Mouse (Mus musculus) midbrain, embryonic 14.5 days (tissue): ENCODE results near the gene Pcx. TPM values are rescaled to one million over a fixed set of nuclear protein-coding genes. Genes with fewer than 3 reads are reported as not detected.

Source experiments
- ATAC-seq: fragments of 200-750 bp; cut with Nextera tagmentation; 2 replicates; pipeline ENCODE4 v1.8.0; 2017; ENCODE audit warnings: moderate number of reproducible peaks, moderate library complexity; ENCODE audit not compliant: low FRiP score, low TSS enrichment
- DNase-seq: peaks from one replicate; pipeline ENCODE4 v3.0.0-alpha.2; 2015
- H3K27ac ChIP-seq: fragments of 300-500 bp; sonication (generic); replicated peaks from 2 replicates; pipeline ENCODE4 v1.5.1; 2014; ENCODE audit warnings: mild to moderate bottlenecking, low read depth, low read length, moderate library complexity
- H3K27me3 ChIP-seq: fragments of 300-500 bp; sonication (generic); 2 replicates; pipeline ENCODE4 v1.6.1; 2014; ENCODE audit warnings: low read length, control low read depth, mixed read lengths; ENCODE audit not compliant: control insufficient read depth, insufficient read depth
- H3K36me3 ChIP-seq: fragments of 300-500 bp; sonication (generic); 2 replicates; pipeline ENCODE4 v1.6.1; 2014; ENCODE audit warnings: low read length, control low read depth; ENCODE audit not compliant: control insufficient read depth, insufficient read depth
- H3K4me1 ChIP-seq: fragments of 300-500 bp; sonication (generic); 2 replicates; pipeline ENCODE4 v1.6.1; 2014; ENCODE audit warnings: mild to moderate bottlenecking, antibody characterized with exemption, low read length, control low read depth; ENCODE audit not compliant: control insufficient read depth, insufficient read depth
- H3K4me2 ChIP-seq: fragments of 300-500 bp; sonication (generic); 2 replicates; pipeline ENCODE4 v1.6.1; 2014; ENCODE audit warnings: mild to moderate bottlenecking, low read length, moderate library complexity
- H3K4me3 ChIP-seq: fragments of 300-500 bp; sonication (generic); replicated peaks from 2 replicates; pipeline ENCODE4 v1.5.1; 2014; ENCODE audit warnings: low read depth, low read length
- H3K9ac ChIP-seq: fragments of 300-500 bp; sonication (generic); replicated peaks from 2 replicates; pipeline ENCODE4 v1.6.1; 2014; ENCODE audit warnings: mild to moderate bottlenecking, low read length, moderate library complexity
- H3K9me3 ChIP-seq: fragments of 300-500 bp; sonication (generic); 2 replicates; pipeline ENCODE4 v1.6.1; 2016; ENCODE audit warnings: low read length, control low read depth, mixed read lengths; ENCODE audit not compliant: control insufficient read depth
- WGBS: fragments of 180-500 bp; shearing (Covaris S2); extraction: QIAGEN DNeasy Blood & Tissue Kit; methylation state at CpG from one replicate; pipeline ENCODE4 v1.1.7; 2014; 5-methylcytosine and 5-hydroxymethylcytosine counted together
- polyA plus RNA-seq: library from polyadenylated mRNA; unstranded; fragments of >200 nt; fragmentation: Nextera tagmentation; extraction: Ambion mirVana; gene quantifications from 2 replicates; pipeline ENCODE4 v1.2.1, GENCODE M21; 2014

The Pcx gene
- polyA plus RNA-seq, 1 experiment from 2014 or later = 20.5 TPM

DNA sequence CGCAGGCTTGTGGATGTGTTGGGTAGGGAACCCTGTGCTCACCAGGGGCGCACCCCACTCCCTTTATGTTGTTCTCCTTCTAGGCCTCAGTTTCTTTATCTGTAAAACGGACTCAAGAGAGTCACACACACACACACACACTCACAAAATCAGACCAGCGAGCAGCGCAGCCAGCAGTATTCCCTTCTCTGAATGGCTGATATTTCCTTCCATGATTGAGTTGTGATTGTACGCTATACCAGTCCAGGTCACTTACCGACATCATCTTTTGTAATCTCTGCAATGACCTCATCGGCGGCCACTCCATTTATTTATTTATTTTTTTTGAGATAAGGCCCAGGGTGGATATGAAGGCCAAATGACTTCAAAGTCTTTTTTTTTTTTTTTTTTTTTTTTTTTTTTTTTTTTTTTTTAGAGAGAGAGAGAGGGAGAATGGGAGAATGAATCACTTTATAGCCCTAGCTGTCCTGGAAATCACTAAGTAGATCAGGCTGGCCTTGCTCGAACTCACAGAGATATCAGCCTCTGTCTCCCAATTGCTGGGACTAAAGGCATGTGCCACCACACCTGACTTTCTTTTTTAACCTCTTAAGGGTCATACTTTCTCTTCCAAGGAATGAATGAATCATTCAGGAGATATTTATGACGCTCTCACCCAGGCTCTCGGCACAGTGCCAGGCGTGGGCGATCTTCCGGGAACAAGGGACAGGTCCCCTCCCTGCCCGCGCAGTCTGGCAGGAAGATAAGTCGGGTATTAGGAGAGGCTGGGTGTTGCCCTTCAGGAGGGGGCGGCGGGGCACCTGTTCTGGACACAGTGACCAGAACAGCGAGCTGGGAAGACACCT, 32.7 kb upstream of the Pcx start, which contains the start of gene Syt12:
Gene Syt12, minus strand, starts transcription at position 103 of the 845 bp plus-strand sequence.
- Histone ChIP-seq H3K36me3 (no peaks in the 10 kb centered on the region), H3K9ac (peak within 1 kb of the TSS; percentile 53), H3K27me3 (peaks cover 34% of the 10 kb centered on the region), H3K4me2 (peak within 1 kb of the TSS; percentile 89), H3K27ac (no peak within 1 kb of the TSS), H3K4me1 (0 out of 2 replicates have a peak, but pooled peaks cover 5% of the 10 kb centered on the region), H3K9me3 (no peaks in the 10 kb centered on the region), H3K4me3 (peak within 1 kb of the TSS; percentile 49)
- DNase-seq (peak; percentile 16), ATAC-seq (no peak)
- WGBS = 36% methylated on average over 21 of the region's 21 CpGs

DNA sequence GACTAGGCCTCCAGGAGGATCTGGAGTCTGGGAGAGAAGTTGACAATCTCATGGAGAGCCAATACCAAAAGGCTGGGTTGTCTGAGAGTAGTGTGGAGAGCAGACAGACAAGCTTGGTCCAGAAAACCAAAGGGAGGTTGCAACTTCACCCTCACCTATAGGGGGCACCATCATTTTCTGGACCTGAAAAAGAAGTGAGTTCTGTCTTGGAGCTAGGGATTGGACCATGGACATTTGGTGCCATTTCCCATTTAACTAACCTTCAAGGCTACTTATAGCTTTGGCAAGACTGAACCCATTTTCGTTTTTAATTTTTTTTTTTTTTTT, 32.1 kb upstream of the Pcx start:
- 0 out of 2 replicates have a peak, but pooled peaks cover 5% of the 10 kb centered on the region for H3K4me1 ChIP-seq
- peak; percentile 27 for DNase-seq
- H3K4me3 ChIP-seq = no peak overlapping the region
- H3K9ac ChIP-seq = no peak overlapping the region
- H3K4me2 ChIP-seq = no peak overlapping the region
- peaks cover 34% of the 10 kb centered on the region for H3K27me3 ChIP-seq
- WGBS = 36% methylated on average over 1 of the region's 1 CpGs
- H3K36me3 ChIP-seq = no peaks in the 10 kb centered on the region
- no peak overlapping the region for H3K27ac ChIP-seq
- no peaks in the 10 kb centered on the region for H3K9me3 ChIP-seq
- no peak for ATAC-seq

GRCm38 (mm10) chr19:4480041-4480440, 30.2 kb upstream of the Pcx start:
- Histone ChIP-seq H3K4me1 (0 out of 2 replicates have a peak, but pooled peaks cover 5% of the 10 kb centered on the region), H3K9ac (no peak overlapping the region), H3K36me3 (no peaks in the 10 kb centered on the region), H3K4me2 (no peak overlapping the region), H3K4me3 (no peak overlapping the region), H3K9me3 (no peaks in the 10 kb centered on the region), H3K27ac (no peak overlapping the region), H3K27me3 (peaks cover 28% of the 10 kb centered on the region)
- ATAC-seq (no peak), DNase-seq (no peak)
- 90% methylated on average over 2 of the region's 2 CpGs for WGBS

- peaks cover 19% of the 10 kb centered on the region for H3K27me3 ChIP-seq
- H3K27ac ChIP-seq = no peak overlapping the region
- H3K4me1 ChIP-seq = 0 out of 2 replicates have a peak, but pooled peaks cover 5% of the 10 kb centered on the region
- ATAC-seq = no peak
- H3K36me3 ChIP-seq = no peaks in the 10 kb centered on the region
- H3K4me3 ChIP-seq = no peak overlapping the region
- H3K9me3 ChIP-seq = no peaks in the 10 kb centered on the region
- no peak for DNase-seq
- H3K4me2 ChIP-seq = no peak overlapping the region
- WGBS = 68% methylated on average over 4 of the region's 4 CpGs
- H3K9ac ChIP-seq = no peak overlapping the region
These were observed 28.9 kb upstream of the Pcx start for GRCm38 (mm10) chr19:4481326-4481725.

- no peak overlapping the region for H3K27ac ChIP-seq
- no peak overlapping the region for H3K4me3 ChIP-seq
- no peak for DNase-seq
- H3K4me1 ChIP-seq = 0 out of 2 replicates have a peak, but pooled peaks cover under 1% of the 10 kb centered on the region
- H3K4me2 ChIP-seq = no peak overlapping the region
- 86% methylated on average over 3 of the region's 3 CpGs for WGBS
- peaks cover 11% of the 10 kb centered on the region for H3K27me3 ChIP-seq
- no peak overlapping the region for H3K9ac ChIP-seq
- no peaks in the 10 kb centered on the region for H3K36me3 ChIP-seq
- ATAC-seq = no peak
- H3K9me3 ChIP-seq = no peaks in the 10 kb centered on the region
These were observed 28.0 kb upstream of the Pcx start for GRCm38 (mm10) chr19:4482111-4482859.

DNA sequence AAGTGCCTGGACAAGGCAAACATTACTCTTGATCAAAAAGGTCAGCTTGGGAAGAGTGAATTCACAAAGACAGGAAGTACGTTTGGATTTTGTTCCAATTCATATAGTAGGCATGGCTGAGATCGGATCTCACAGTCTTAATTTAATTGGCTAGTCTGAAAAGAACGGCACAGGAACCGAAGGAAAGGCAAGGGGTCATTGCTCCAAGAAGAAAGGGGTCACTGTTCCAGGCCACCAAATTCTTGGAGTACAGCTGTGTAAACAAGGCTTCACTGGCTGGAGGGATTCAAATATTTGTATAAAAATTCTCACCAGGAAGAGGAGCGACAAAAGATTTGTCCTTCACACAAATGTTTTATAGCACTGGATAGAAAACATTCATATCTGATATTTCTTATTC, 25.3 kb upstream of the Pcx start:
- Histone ChIP-seq H3K27ac (no peak overlapping the region), H3K4me3 (no peak overlapping the region), H3K9ac (no peak overlapping the region), H3K4me1 (no peaks in the 10 kb centered on the region), H3K27me3 (no peaks in the 10 kb centered on the region), H3K4me2 (no peak overlapping the region), H3K36me3 (no peaks in the 10 kb centered on the region), H3K9me3 (no peaks in the 10 kb centered on the region)
- no peak for DNase-seq
- WGBS = 59% methylated on average over 5 of the region's 5 CpGs
- no peak for ATAC-seq

DNA sequence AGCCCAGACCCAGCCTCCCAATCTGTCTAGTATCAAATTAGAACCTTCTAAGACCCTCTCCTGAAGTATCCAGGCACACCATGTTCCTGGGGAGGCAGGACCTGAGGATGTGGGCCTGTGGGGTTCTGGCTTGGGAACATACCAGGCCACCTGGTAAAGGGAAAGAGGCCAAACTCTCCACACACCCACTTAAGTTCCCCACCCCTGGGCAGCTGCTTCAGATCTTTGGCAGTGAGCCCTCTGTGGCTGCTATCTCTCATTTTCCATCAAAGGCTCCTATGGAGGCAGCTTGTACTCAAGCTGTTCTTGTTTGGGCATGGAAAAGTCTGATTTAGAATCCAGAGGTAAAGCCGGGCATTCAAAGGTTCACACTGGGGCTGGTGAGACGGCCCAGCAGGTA, 22.4 kb upstream of the Pcx start:
- ATAC-seq (no peak), DNase-seq (no peak)
- H3K9ac ChIP-seq = no peak overlapping the region
- H3K4me2 ChIP-seq = no peak overlapping the region
- no peaks in the 10 kb centered on the region for H3K4me1 ChIP-seq
- H3K36me3 ChIP-seq = no peaks in the 10 kb centered on the region
- WGBS = 78% methylated on average over 2 of the region's 2 CpGs
- H3K4me3 ChIP-seq = no peak overlapping the region
- no peaks in the 10 kb centered on the region for H3K9me3 ChIP-seq
- no peak overlapping the region for H3K27ac ChIP-seq
- H3K27me3 ChIP-seq = no peaks in the 10 kb centered on the region

GRCm38 (mm10) chr19:4491080-4491695, 19.1 kb upstream of the Pcx start:
- DNase-seq = no peak
- H3K36me3 ChIP-seq = no peaks in the 10 kb centered on the region
- no peak overlapping the region for H3K9ac ChIP-seq
- H3K27me3 ChIP-seq = no peaks in the 10 kb centered on the region
- 72% methylated on average over 10 of the region's 10 CpGs for WGBS
- no peak for ATAC-seq
- no peak overlapping the region for H3K4me3 ChIP-seq
- no peak overlapping the region for H3K4me2 ChIP-seq
- H3K9me3 ChIP-seq = no peaks in the 10 kb centered on the region
- H3K4me1 ChIP-seq = no peaks in the 10 kb centered on the region
- H3K27ac ChIP-seq = no peak overlapping the region
